Mouse (Mus musculus): ENCODE data around the gene Cadps.

DNA sequence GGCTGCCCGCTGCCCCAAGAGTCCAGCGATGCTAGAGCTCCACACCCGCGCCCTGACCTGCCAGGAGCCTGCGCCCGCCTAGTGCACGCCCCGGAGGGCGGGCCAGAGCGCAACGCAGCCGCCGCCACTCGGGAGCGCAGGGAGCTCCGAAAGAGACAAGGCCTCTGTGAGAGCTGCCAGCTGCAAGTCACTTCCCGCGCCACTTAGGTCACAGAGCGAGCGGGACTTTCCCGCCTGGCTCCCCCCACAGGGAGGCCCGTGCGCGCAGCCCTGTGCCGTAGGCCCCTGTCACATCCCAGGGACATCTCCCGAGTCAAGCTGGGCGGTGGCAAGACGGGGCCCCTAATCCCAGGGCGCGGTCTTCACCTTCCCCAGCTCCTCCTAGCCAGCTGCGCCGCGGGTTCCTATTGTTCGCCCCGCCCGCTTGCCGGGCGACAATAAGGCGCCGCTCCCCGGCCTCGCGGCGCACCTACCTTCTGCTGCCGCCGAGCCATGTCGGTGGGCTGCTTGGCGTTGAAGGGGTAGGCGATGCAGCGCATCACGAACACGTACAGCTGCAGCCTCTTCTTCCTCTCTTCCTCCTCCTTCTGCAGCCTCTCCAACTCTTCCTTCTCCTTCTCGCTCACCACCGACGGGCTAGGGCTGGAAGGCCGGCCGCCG is 918 bp downstream of the Cadps start:
- TF ChIP-seq POLR2A (IDR thresholded peaks at IDR 0.05; ENCODE audit: insufficient read depth, low read depth, low read length) (peak; percentile 59; the same call in 1 of the 2 replicates), CTCF (IDR thresholded peaks at IDR 0.05; ENCODE audit: insufficient read depth, low read depth, low read length) (no peak)

Measured in olfactory bulb, adult 2 months (tissue).